In genomic region chr19:47513618-47513897, GRCm38 (mm10) we compare ENCODE assay signal across 20 mouse cellular contexts. TPM values are rescaled to one million over a fixed set of nuclear protein-coding genes. Genes with fewer than 3 reads are reported as not detected.
DNase-seq lines count a peak whose midpoint lies in the region; ATAC-seq and TF ChIP-seq lines count a peak whose summit lies in the region.
"Had no signal": no experiment of that assay in that cellular context is flagged by ENCODE, and none has a peak within 500 bp of the region (broad histone marks: within the 10 kb centered on the region; RNA-seq: fewer than 3 reads in every experiment).

No protein-coding gene starts in this region.

- no peak for ATAC-seq in heart, embryonic 11.5 days (replicated peaks; ENCODE audit: insufficient number of reproducible peaks, low FRiP score, low TSS enrichment)
- no peak for ATAC-seq in heart, embryonic 13.5 days (ENCODE audit: extremely low read depth, insufficient number of reproducible peaks, low FRiP score, low TSS enrichment)
- no peak for ATAC-seq in hindbrain, embryonic 12.5 days (ENCODE audit: low FRiP score)
- no peak for ATAC-seq in liver, embryonic 11.5 days (replicated peaks; ENCODE audit: low FRiP score)
- ATAC-seq: forebrain, embryonic 15.5 days; midbrain, embryonic 16.5 days had no signal

- DNase-seq in kidney, adult 2 months: peak; percentile 36
- no peak for DNase-seq in kidney, postnatal 4 days
- DNase-seq in heart, postnatal 4 days: peak; percentile 54
- DNase-seq in liver, embryonic 11.5 days (ENCODE audit: low spot score): no peak
- DNase-seq: adrenal gland, adult 2 months; cerebellum, adult 11-12 months; cerebellum, postnatal 10 days; gastrocnemius, postnatal 14 days; liver; right cerebral cortex, postnatal 4 days had no signal

- 51% methylated on average over 4 of the region's 4 CpGs for WGBS in kidney, adult 2 months
- 50% methylated on average over 4 of the region's 4 CpGs for WGBS in heart, embryonic 11.5 days (ENCODE audit: insufficient replicate concordance)
- WGBS in heart, embryonic 13.5 days: 44% methylated on average over 4 of the region's 4 CpGs
- 80% methylated on average over 4 of the region's 4 CpGs for WGBS in hindbrain, embryonic 12.5 days
- WGBS in liver, embryonic 11.5 days: 79% methylated on average over 4 of the region's 4 CpGs

- peak overlapping the region; percentile 56 for H3K27ac ChIP-seq in kidney, adult 2 months (ENCODE audit: insufficient read depth, low read depth, low read length)
- peak overlapping the region; percentile 29; the same call in 1 of the 2 replicates for H3K27ac ChIP-seq in heart, embryonic 11.5 days (ENCODE audit: low read depth, low read length)
- H3K27ac ChIP-seq in heart, embryonic 13.5 days (replicated peaks): peak overlapping the region; percentile 59
- no peak overlapping the region for H3K27ac ChIP-seq in hindbrain, embryonic 12.5 days
- no peak overlapping the region for H3K27ac ChIP-seq in liver, embryonic 11.5 days (ENCODE audit: low read depth, low read length)
- H3K27ac ChIP-seq: embryonic facial prominence, embryonic 10.5 days; forebrain, embryonic 15.5 days; hindbrain, embryonic 15.5 days; limb, embryonic 10.5 days; neural tube, embryonic 13.5 days had no signal

- H3K4me3 ChIP-seq in kidney, adult 2 months (ENCODE audit: insufficient read depth, low read depth, low read length): 0 out of 2 replicates have a peak overlapping the region, but pooled peaks have one; percentile 27
- no peak overlapping the region for H3K4me3 ChIP-seq in heart, embryonic 11.5 days (ENCODE audit: low read depth, low read length)
- H3K4me3 ChIP-seq in heart, embryonic 13.5 days: no peak overlapping the region
- no peak overlapping the region for H3K4me3 ChIP-seq in hindbrain, embryonic 12.5 days
- no peak overlapping the region for H3K4me3 ChIP-seq in liver, embryonic 11.5 days (ENCODE audit: low read depth, low read length)
- H3K4me3 ChIP-seq: embryonic facial prominence, embryonic 10.5 days; forebrain, embryonic 15.5 days; hindbrain, embryonic 15.5 days; limb, embryonic 10.5 days; myocyte; neural tube, embryonic 13.5 days had no signal

- no peak overlapping the region for H3K4me2 ChIP-seq in heart, embryonic 11.5 days
- no peak overlapping the region for H3K4me2 ChIP-seq in heart, embryonic 13.5 days
- no peak overlapping the region for H3K4me2 ChIP-seq in hindbrain, embryonic 12.5 days (replicated peaks)
- H3K4me2 ChIP-seq in liver, embryonic 11.5 days: no peak overlapping the region
- H3K4me2 ChIP-seq: forebrain, embryonic 15.5 days; hindbrain, embryonic 15.5 days; neural tube, embryonic 13.5 days had no signal

- no peak overlapping the region for H3K9ac ChIP-seq in heart, embryonic 11.5 days (ENCODE audit: low read depth, low read length)
- no peak overlapping the region for H3K9ac ChIP-seq in heart, embryonic 13.5 days
- H3K9ac ChIP-seq in hindbrain, embryonic 12.5 days: no peak overlapping the region
- H3K9ac ChIP-seq in liver, embryonic 11.5 days (ENCODE audit: low read depth, low read length): no peak overlapping the region
- H3K9ac ChIP-seq: forebrain, embryonic 15.5 days; hindbrain, embryonic 15.5 days; neural tube, embryonic 13.5 days had no signal

- TF ChIP-seq POLR2A in kidney, adult 2 months (IDR thresholded peaks at IDR 0.05; ENCODE audit: low read depth, low read length): no peak

- H3K27me3 ChIP-seq in kidney, adult 2 months (replicated peaks; ENCODE audit: control insufficient read depth, insufficient read depth, low read length): no peaks in the 10 kb centered on the region
- no peaks in the 10 kb centered on the region for H3K27me3 ChIP-seq in heart, embryonic 11.5 days (ENCODE audit: control insufficient read depth, insufficient read depth, low read length)
- H3K27me3 ChIP-seq in heart, embryonic 13.5 days (replicated peaks): no peaks in the 10 kb centered on the region
- no peaks in the 10 kb centered on the region for H3K27me3 ChIP-seq in hindbrain, embryonic 12.5 days
- H3K27me3 ChIP-seq in liver, embryonic 11.5 days (replicated peaks; ENCODE audit: control insufficient read depth, insufficient read depth, low read length): no peaks in the 10 kb centered on the region
- H3K27me3 ChIP-seq: forebrain, embryonic 15.5 days; hindbrain, embryonic 15.5 days; neural tube, embryonic 13.5 days had no signal

- peaks cover 7% of the 10 kb centered on the region; the same call in 1 of the 2 replicates for H3K4me1 ChIP-seq in kidney, adult 2 months (ENCODE audit: control insufficient read depth, insufficient read depth, low read length)
- peaks cover 36% of the 10 kb centered on the region for H3K4me1 ChIP-seq in heart, embryonic 11.5 days (ENCODE audit: control insufficient read depth, insufficient read depth, low read length)
- peaks cover 64% of the 10 kb centered on the region for H3K4me1 ChIP-seq in heart, embryonic 13.5 days
- H3K4me1 ChIP-seq in hindbrain, embryonic 12.5 days: peaks cover 13% of the 10 kb centered on the region
- H3K4me1 ChIP-seq in liver, embryonic 11.5 days (replicated peaks; ENCODE audit: control insufficient read depth, insufficient read depth, low read length): peaks cover 47% of the 10 kb centered on the region

- no peaks in the 10 kb centered on the region for H3K9me3 ChIP-seq in heart, embryonic 11.5 days (replicated peaks; ENCODE audit: control insufficient read depth, low read length)
- no peaks in the 10 kb centered on the region for H3K9me3 ChIP-seq in heart, embryonic 13.5 days
- H3K9me3 ChIP-seq in hindbrain, embryonic 12.5 days (replicated peaks): no peaks in the 10 kb centered on the region
- H3K9me3 ChIP-seq in liver, embryonic 11.5 days (ENCODE audit: control insufficient read depth, low read length): no peaks in the 10 kb centered on the region
- H3K9me3 ChIP-seq: embryonic facial prominence, embryonic 10.5 days; forebrain, embryonic 15.5 days; hindbrain, embryonic 15.5 days; limb, embryonic 10.5 days; neural tube, embryonic 13.5 days had no signal

- no peak for TF ChIP-seq CTCF in kidney, adult 2 months (conservative IDR thresholded peaks at IDR 0.05; ENCODE audit: insufficient read depth, insufficient read length, low read depth, low read length)

- H3K36me3 ChIP-seq in kidney, adult 2 months (ENCODE audit: control insufficient read depth, insufficient read depth, low read length): no peaks in the 10 kb centered on the region
- 0 out of 2 replicates have a peak, but pooled peaks cover 3% of the 10 kb centered on the region for H3K36me3 ChIP-seq in heart, embryonic 11.5 days (ENCODE audit: control insufficient read depth, insufficient read depth, low read length)
- peaks cover 51% of the 10 kb centered on the region for H3K36me3 ChIP-seq in heart, embryonic 13.5 days
- peaks cover 29% of the 10 kb centered on the region for H3K36me3 ChIP-seq in hindbrain, embryonic 12.5 days
- H3K36me3 ChIP-seq in liver, embryonic 11.5 days (ENCODE audit: control insufficient read depth, insufficient read depth, low read length): peaks cover 9% of the 10 kb centered on the region; the same call in 1 of the 2 replicates
- H3K36me3 ChIP-seq: hindbrain, embryonic 15.5 days had no signal

RNA-seq across cellular contexts. Expression of gene Stn1, which starts 23.7 kb away (rescaled TPM):
- 12.3 and 14.2 TPM in 2 replicates for polyA plus RNA-seq in kidney, adult 2 months (2012; rRNA removed)
- 40.0 and 41.6 TPM in 2 replicates for polyA plus RNA-seq in heart, embryonic 11.5 days (2014; fragmentation: Nextera tagmentation; extraction: Ambion mirVana)
- 36.6 and 37.3 TPM in 2 replicates for polyA plus RNA-seq in heart, embryonic 13.5 days (2015; fragmentation: Nextera tagmentation; extraction: Ambion mirVana)
- total RNA-seq in heart, postnatal 4 days (2021): 10 to 100 TPM; 23.1 to 26.3 TPM
- polyA plus RNA-seq in hindbrain, embryonic 12.5 days (2016; fragmentation: Nextera tagmentation; extraction: Ambion mirVana): 42.1 and 44.2 TPM in 2 replicates
- 26.1 and 30.8 TPM in 2 replicates for polyA plus RNA-seq in liver, embryonic 11.5 days (2014; fragmentation: Nextera tagmentation; extraction: Ambion mirVana)

RNA-seq across cellular contexts. Expression of gene Sh3pxd2a, which starts 49.4 kb away (rescaled TPM):
- polyA plus RNA-seq in kidney, adult 2 months (2012; rRNA removed): 14.9 and 15.5 TPM in 2 replicates
- 6.9 and 10.1 TPM in 2 replicates for polyA plus RNA-seq in heart, embryonic 11.5 days (2014; fragmentation: Nextera tagmentation; extraction: Ambion mirVana)
- polyA plus RNA-seq in heart, embryonic 13.5 days (2015; fragmentation: Nextera tagmentation; extraction: Ambion mirVana): 5.4 and 5.7 TPM in 2 replicates
- total RNA-seq in heart, postnatal 4 days (2021): 10 to 100 TPM; 91.0 to 95.1 TPM
- 3.9 and 5.4 TPM in 2 replicates for polyA plus RNA-seq in hindbrain, embryonic 12.5 days (2016; fragmentation: Nextera tagmentation; extraction: Ambion mirVana)
- 2.9 and 3.6 TPM in 2 replicates for polyA plus RNA-seq in liver, embryonic 11.5 days (2014; fragmentation: Nextera tagmentation; extraction: Ambion mirVana)

Comparison
In these comparisons a context has a peak if more than half of its experiments do, and no peak if none do; other contexts are left out.
1. DNase-seq: peak in kidney, adult 2 months (single experiment) and heart, postnatal 4 days (single experiment); none in kidney, postnatal 4 days (0 of 2) and liver, embryonic 11.5 days (single experiment).
2. H3K27ac ChIP-seq: peak in kidney, adult 2 months (single experiment), heart, embryonic 11.5 days (single experiment) and heart, embryonic 13.5 days (single experiment); none in hindbrain, embryonic 12.5 days (single experiment) and liver, embryonic 11.5 days (single experiment).